Mouse (Mus musculus): ENCODE data around the gene Med27. TPM values are rescaled to one million over a fixed set of nuclear protein-coding genes. Genes with fewer than 3 reads are reported as not detected.

The Med27 gene
- polyA plus RNA-seq, 1 experiment from 2014 or later = 57.1 TPM

DNA sequence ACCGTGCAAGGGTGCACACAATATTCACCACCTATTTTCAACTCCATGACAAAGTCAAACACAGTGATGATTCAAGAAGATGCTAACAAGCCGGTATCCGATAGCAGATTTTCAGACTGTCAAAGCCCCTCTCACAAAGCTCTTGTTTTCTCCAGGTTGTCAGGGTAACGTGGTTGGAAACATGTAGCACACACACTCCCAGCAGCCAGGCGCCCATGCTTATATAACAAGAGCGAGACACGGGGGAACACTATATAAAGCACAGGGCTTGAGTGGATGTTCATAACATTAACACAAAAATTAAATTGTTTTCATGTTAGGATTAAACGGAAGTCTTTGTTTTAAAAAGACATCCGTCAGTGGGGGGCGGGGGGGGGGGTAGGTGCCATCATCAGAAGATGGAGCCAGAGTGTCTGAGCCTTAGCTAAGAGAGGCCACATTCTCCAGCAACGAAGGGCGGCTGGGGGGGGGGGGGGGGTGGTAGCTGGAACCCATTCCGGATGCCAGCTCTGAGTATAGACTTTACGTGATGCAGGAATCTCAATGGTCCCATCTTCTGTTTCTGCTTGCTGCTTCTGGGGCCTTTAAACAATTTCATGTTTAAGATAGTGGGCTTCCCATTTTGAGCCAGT, 104.9 kb downstream of the Med27 start:
- H3K4me1 ChIP-seq (ENCODE audit: control insufficient read depth, insufficient read depth, low read length) = no peaks in the 10 kb centered on the region
- no peak overlapping the region for H3K4me2 ChIP-seq (replicated peaks; ENCODE audit: low read depth, low read length)
- ATAC-seq (ENCODE audit: low FRiP score, low TSS enrichment) = no peak
- H3K36me3 ChIP-seq (ENCODE audit: control insufficient read depth, insufficient read depth, low read length) = no peaks in the 10 kb centered on the region
- WGBS = 82% methylated on average over 14 of the region's 14 CpGs
- H3K27ac ChIP-seq (ENCODE audit: low read depth, low read length) = no peak overlapping the region
- H3K4me3 ChIP-seq (ENCODE audit: low read length) = no peak overlapping the region
- no peak overlapping the region for H3K9ac ChIP-seq (ENCODE audit: low read depth, low read length)
- no peaks in the 10 kb centered on the region for H3K9me3 ChIP-seq (ENCODE audit: control insufficient read depth, low read length)
- H3K27me3 ChIP-seq (ENCODE audit: control insufficient read depth, insufficient read depth, low read length) = no peaks in the 10 kb centered on the region

DNA sequence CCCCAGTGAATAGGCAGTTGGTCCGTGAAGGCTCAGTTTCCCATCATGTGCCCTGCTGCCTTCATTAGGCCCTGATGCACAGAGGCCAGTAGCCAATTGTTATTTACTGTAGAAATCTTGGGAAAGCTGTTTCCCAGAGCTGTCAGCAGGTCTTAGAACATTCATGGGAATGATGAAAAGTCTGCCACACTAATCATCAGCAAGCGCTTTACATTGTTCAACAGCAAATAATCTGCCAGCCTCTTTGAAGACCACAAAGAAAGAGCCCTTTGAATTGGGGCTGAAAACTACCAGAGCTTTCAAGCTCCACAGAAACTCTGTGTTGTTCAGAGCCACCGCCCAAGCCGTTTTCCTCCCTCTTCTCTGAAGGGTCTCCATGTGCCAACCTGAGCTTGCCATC, 106.8 kb downstream of the Med27 start:
- no peak overlapping the region for H3K27ac ChIP-seq (ENCODE audit: low read depth, low read length)
- WGBS = 88% methylated on average over 4 of the region's 4 CpGs
- H3K9ac ChIP-seq (ENCODE audit: low read depth, low read length) = no peak overlapping the region
- no peaks in the 10 kb centered on the region for H3K27me3 ChIP-seq (ENCODE audit: control insufficient read depth, insufficient read depth, low read length)
- no peak overlapping the region for H3K4me3 ChIP-seq (ENCODE audit: low read length)
- ATAC-seq (ENCODE audit: low FRiP score, low TSS enrichment) = no peak
- H3K4me1 ChIP-seq (ENCODE audit: control insufficient read depth, insufficient read depth, low read length) = no peaks in the 10 kb centered on the region
- H3K36me3 ChIP-seq (ENCODE audit: control insufficient read depth, insufficient read depth, low read length) = no peaks in the 10 kb centered on the region
- no peaks in the 10 kb centered on the region for H3K9me3 ChIP-seq (ENCODE audit: control insufficient read depth, low read length)
- no peak overlapping the region for H3K4me2 ChIP-seq (replicated peaks; ENCODE audit: low read depth, low read length)

DNA sequence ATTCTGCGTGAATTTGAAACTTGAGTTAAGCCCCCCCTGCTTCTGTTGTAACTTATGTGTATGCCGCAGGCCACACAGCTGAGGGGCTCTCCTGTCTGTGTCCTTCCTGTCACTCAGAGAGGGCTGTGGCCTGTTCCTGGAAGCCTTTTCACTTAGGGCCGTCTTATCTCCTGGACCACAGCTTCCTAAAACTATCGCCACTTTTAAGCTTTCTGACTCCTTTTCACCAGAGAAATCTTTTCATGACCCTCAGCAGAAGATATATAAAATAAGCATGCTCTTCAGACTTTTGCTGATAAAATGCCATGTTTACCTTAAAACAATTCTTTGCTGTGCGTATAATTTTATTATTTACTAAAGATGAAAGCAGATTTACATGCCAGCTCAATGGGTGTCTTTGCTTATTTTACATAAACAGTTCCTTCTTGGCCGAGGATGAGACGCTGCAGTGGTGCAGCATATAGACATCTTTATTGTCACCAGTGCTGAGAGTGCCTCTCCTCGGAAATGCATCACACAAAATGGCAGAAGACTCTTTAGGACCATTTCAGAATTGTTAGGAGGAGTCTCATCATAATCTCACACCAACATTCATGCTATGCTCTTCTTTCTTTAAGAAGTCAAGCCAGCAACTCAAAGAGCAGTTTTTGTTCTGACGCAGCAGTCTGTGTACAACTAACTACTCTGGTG, 110.2 kb downstream of the Med27 start:
- H3K4me2 ChIP-seq (replicated peaks; ENCODE audit: low read depth, low read length) = no peak overlapping the region
- H3K4me1 ChIP-seq (ENCODE audit: control insufficient read depth, insufficient read depth, low read length) = no peaks in the 10 kb centered on the region
- no peaks in the 10 kb centered on the region for H3K9me3 ChIP-seq (ENCODE audit: control insufficient read depth, low read length)
- H3K9ac ChIP-seq (ENCODE audit: low read depth, low read length) = no peak overlapping the region
- no peak overlapping the region for H3K4me3 ChIP-seq (ENCODE audit: low read length)
- 76% methylated on average over 9 of the region's 9 CpGs for WGBS
- no peaks in the 10 kb centered on the region for H3K27me3 ChIP-seq (ENCODE audit: control insufficient read depth, insufficient read depth, low read length)
- H3K27ac ChIP-seq (ENCODE audit: low read depth, low read length) = no peak overlapping the region
- ATAC-seq (ENCODE audit: low FRiP score, low TSS enrichment) = no peak
- H3K36me3 ChIP-seq (ENCODE audit: control insufficient read depth, insufficient read depth, low read length) = no peaks in the 10 kb centered on the region

DNA sequence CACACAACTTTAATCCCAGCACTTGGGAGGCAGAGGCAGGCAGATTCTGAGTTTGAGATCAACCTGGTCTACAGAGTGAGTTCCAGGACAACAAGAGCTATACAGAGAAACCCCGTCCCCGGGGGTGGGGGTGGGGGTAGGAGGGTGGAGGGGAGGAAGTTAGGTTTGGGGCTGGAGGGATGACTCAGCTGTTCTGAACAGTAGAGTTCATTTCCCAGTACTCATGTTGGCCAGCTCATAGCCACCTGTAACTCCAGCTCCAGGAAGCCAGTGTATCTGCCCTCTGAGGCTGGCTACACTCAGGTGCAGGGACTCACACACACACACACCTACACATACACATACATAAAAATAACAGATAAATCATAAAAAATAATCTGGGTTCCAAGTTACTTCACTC, 111.1 kb downstream of the Med27 start:
- H3K4me3 ChIP-seq (ENCODE audit: low read length) = no peak overlapping the region
- no peak overlapping the region for H3K4me2 ChIP-seq (replicated peaks; ENCODE audit: low read depth, low read length)
- WGBS = 79% methylated on average over 2 of the region's 2 CpGs
- H3K9me3 ChIP-seq (ENCODE audit: control insufficient read depth, low read length) = no peaks in the 10 kb centered on the region
- H3K27ac ChIP-seq (ENCODE audit: low read depth, low read length) = no peak overlapping the region
- H3K4me1 ChIP-seq (ENCODE audit: control insufficient read depth, insufficient read depth, low read length) = no peaks in the 10 kb centered on the region
- no peak for ATAC-seq (ENCODE audit: low FRiP score, low TSS enrichment)
- H3K9ac ChIP-seq (ENCODE audit: low read depth, low read length) = no peak overlapping the region
- no peaks in the 10 kb centered on the region for H3K27me3 ChIP-seq (ENCODE audit: control insufficient read depth, insufficient read depth, low read length)
- no peaks in the 10 kb centered on the region for H3K36me3 ChIP-seq (ENCODE audit: control insufficient read depth, insufficient read depth, low read length)

DNA sequence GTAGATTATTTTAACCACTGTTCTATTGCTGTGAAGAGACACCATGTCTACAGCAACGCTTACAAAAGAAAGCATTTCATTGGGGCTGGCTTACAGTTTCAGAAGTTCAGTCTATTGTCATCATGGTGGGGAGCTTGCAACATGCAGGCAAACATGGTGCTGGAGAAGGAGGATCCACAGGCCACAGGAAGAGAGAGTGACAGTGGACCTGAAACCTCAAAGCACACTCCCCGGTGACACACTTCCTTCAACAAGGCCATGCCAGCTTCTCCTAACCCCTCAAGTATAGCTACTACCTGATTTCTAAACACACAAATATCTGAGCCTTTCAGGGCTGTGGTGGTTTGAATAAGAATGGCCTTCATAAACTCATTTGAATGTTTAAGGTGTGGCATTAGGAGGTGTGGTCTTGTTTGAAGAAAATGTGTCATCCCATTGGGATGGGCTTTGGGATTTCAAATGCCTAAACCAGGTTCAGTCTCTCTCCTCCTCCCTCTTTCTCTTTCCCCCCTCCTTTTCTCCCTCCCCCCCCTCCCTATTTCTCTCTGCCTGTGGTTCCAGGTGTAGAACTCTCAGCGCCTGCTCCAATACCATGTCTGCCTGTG, 111.8 kb downstream of the Med27 start:
- no peaks in the 10 kb centered on the region for H3K4me1 ChIP-seq (ENCODE audit: control insufficient read depth, insufficient read depth, low read length)

DNA sequence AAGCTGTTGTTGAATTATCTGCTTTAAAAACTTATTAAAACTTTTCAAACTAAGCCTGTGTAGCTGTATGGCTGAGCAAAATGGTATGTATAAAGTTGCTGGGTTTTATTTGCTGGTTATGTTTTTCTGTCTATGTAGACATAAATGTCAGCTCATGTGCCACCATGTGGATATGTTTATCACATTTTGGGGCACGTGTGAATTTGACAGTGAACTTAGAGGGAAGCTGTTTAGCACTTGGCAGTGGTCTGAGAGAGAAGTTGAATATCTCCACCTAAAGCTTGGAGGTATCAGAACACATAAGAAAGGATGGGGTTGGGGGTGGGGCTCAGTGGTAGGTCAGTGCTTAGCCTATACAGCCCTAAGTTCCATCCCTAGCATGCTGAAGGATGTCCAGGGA, 113.0 kb downstream of the Med27 start:
- Histone ChIP-seq H3K27ac (ENCODE audit: low read depth, low read length) (no peak overlapping the region), H3K27me3 (ENCODE audit: control insufficient read depth, insufficient read depth, low read length) (no peaks in the 10 kb centered on the region), H3K9ac (ENCODE audit: low read depth, low read length) (no peak overlapping the region), H3K36me3 (ENCODE audit: control insufficient read depth, insufficient read depth, low read length) (no peaks in the 10 kb centered on the region), H3K4me2 (replicated peaks; ENCODE audit: low read depth, low read length) (no peak overlapping the region), H3K4me1 (ENCODE audit: control insufficient read depth, insufficient read depth, low read length) (0 out of 2 replicates have a peak, but pooled peaks cover under 1% of the 10 kb centered on the region), H3K4me3 (ENCODE audit: low read length) (no peak overlapping the region), H3K9me3 (ENCODE audit: control insufficient read depth, low read length) (no peaks in the 10 kb centered on the region)
- 75% methylated on average over 1 of the region's 1 CpGs for WGBS
- no peak for ATAC-seq (ENCODE audit: low FRiP score, low TSS enrichment)

More for the DNA sequence above, 111.8 kb downstream of the Med27 start:
- no peaks in the 10 kb centered on the region for H3K36me3 ChIP-seq (ENCODE audit: control insufficient read depth, insufficient read depth, low read length)
- no peaks in the 10 kb centered on the region for H3K27me3 ChIP-seq (ENCODE audit: control insufficient read depth, insufficient read depth, low read length)
- WGBS = 89% methylated on average over 3 of the region's 3 CpGs
- no peaks in the 10 kb centered on the region for H3K9me3 ChIP-seq (ENCODE audit: control insufficient read depth, low read length)
- no peak overlapping the region for H3K4me2 ChIP-seq (replicated peaks; ENCODE audit: low read depth, low read length)
- no peak for ATAC-seq (ENCODE audit: low FRiP score, low TSS enrichment)
- no peak overlapping the region for H3K4me3 ChIP-seq (ENCODE audit: low read length)
- H3K9ac ChIP-seq (ENCODE audit: low read depth, low read length) = no peak overlapping the region
- no peak overlapping the region for H3K27ac ChIP-seq (ENCODE audit: low read depth, low read length)

DNA sequence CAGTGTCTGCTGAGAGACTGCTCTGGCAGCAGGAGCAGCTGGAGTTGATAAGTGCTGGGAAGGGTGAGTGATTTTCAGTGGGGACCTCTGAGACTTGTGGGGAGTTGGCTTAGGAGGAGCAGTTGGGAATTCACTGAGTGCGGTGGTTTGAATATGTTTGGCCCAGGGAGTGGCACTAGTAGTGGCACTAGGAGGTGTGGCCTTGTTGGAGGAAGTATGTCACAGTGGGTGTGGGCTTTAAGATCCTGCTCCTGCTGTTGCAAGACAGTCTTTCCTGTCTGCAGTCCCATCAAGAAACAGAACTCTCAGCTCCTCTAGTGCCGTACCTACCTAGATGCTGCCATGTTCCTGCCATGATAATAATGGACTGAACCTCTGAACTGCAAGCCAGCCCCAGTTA, 115.2 kb downstream of the Med27 start:
- no peak for ATAC-seq (ENCODE audit: low FRiP score, low TSS enrichment)
- Histone ChIP-seq H3K9ac (ENCODE audit: low read depth, low read length) (no peak overlapping the region), H3K36me3 (ENCODE audit: control insufficient read depth, insufficient read depth, low read length) (no peaks in the 10 kb centered on the region), H3K4me1 (ENCODE audit: control insufficient read depth, insufficient read depth, low read length) (peaks cover 7% of the 10 kb centered on the region; the same call in 1 of the 2 replicates), H3K4me2 (replicated peaks; ENCODE audit: low read depth, low read length) (no peak overlapping the region), H3K27ac (ENCODE audit: low read depth, low read length) (no peak overlapping the region), H3K4me3 (ENCODE audit: low read length) (no peak overlapping the region), H3K27me3 (ENCODE audit: control insufficient read depth, insufficient read depth, low read length) (no peaks in the 10 kb centered on the region), H3K9me3 (ENCODE audit: control insufficient read depth, low read length) (no peaks in the 10 kb centered on the region)
- WGBS = 97% methylated on average over 2 of the region's 2 CpGs

DNA sequence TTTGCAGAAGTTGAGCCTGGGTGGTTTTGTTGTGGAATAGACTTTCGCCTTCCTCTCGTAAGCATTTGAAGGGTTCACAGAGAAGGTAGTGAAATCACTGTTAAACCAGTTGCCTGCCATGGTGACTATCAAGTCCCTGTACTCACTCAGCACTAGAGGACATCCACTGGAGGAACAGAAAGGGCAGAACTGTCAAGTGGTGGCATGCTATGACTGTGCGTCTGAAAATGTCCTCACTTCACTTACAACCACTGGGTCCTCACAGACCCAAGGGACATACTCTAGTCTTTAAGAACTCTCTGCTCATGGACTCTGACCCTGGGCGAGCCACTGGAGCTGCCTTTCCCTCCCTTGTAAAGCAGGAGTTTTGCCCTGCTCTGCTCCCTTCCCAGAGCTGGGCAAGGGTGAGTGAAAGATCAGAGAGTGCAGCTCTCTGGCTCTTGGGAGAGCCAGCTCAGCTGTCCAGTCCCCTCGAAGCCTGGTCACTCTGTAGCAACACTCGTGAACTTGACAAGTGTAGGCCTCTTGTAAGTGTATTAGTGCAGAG, 116.5 kb downstream of the Med27 start:
- Histone ChIP-seq H3K4me2 (replicated peaks; ENCODE audit: low read depth, low read length) (no peak overlapping the region), H3K36me3 (ENCODE audit: control insufficient read depth, insufficient read depth, low read length) (no peaks in the 10 kb centered on the region), H3K9me3 (ENCODE audit: control insufficient read depth, low read length) (no peaks in the 10 kb centered on the region), H3K27ac (ENCODE audit: low read depth, low read length) (no peak overlapping the region), H3K4me3 (ENCODE audit: low read length) (no peak overlapping the region), H3K9ac (ENCODE audit: low read depth, low read length) (no peak overlapping the region), H3K27me3 (ENCODE audit: control insufficient read depth, insufficient read depth, low read length) (no peaks in the 10 kb centered on the region), H3K4me1 (ENCODE audit: control insufficient read depth, insufficient read depth, low read length) (peaks cover 7% of the 10 kb centered on the region; the same call in 1 of the 2 replicates)
- WGBS = 85% methylated on average over 6 of the region's 6 CpGs
- no peak for ATAC-seq (ENCODE audit: low FRiP score, low TSS enrichment)
